Mouse (Mus musculus) midbrain, embryonic 11.5 days (tissue): ENCODE measurements around the gene Tnip3. TPM values are rescaled to one million over a fixed set of nuclear protein-coding genes. Genes with fewer than 3 reads are reported as not detected.

ENCODE experiments used
- ATAC-seq: fragments of 200-750 bp; cut with Nextera tagmentation; 2 replicates; pipeline ENCODE4 v1.8.0; 2017; ENCODE audit warnings: moderate TSS enrichment, moderate library complexity; ENCODE audit not compliant: low FRiP score
- DNase-seq: peaks from one replicate; pipeline ENCODE4 v3.0.0; 2015; ENCODE audit warnings: low spot score; ENCODE audit errors: missing footprints
- H3K27ac ChIP-seq: fragments of 300-500 bp; sonication (generic); 2 replicates; pipeline ENCODE4 v1.5.1; 2014; ENCODE audit warnings: low read depth, low read length
- H3K27me3 ChIP-seq: fragments of 300-500 bp; sonication (generic); 2 replicates; pipeline ENCODE4 v1.6.1; 2014; ENCODE audit warnings: mild to moderate bottlenecking, low read length, moderate library complexity, mixed read lengths; ENCODE audit not compliant: control insufficient read depth, insufficient read depth
- H3K36me3 ChIP-seq: fragments of 300-500 bp; sonication (generic); 2 replicates; pipeline ENCODE4 v1.6.1; 2014; ENCODE audit warnings: mild to moderate bottlenecking, low read length, moderate library complexity, mixed read lengths; ENCODE audit not compliant: control insufficient read depth, insufficient read depth
- H3K4me1 ChIP-seq: fragments of 300-500 bp; sonication (generic); 2 replicates; pipeline ENCODE4 v1.6.1; 2014; ENCODE audit warnings: low read length; ENCODE audit not compliant: control insufficient read depth, insufficient read depth
- H3K4me2 ChIP-seq: fragments of 300-500 bp; sonication (generic); 2 replicates; pipeline ENCODE4 v1.6.1; 2014; ENCODE audit warnings: mild to moderate bottlenecking, moderate library complexity
- H3K4me3 ChIP-seq: fragments of 300-500 bp; sonication (generic); 2 replicates; pipeline ENCODE4 v1.5.1; 2014; ENCODE audit warnings: low read depth, low read length
- H3K9ac ChIP-seq: fragments of 300-500 bp; sonication (generic); 2 replicates; pipeline ENCODE4 v1.6.1; 2014; ENCODE audit warnings: low read length
- H3K9me3 ChIP-seq: fragments of 300-500 bp; sonication (generic); 2 replicates; pipeline ENCODE4 v1.6.1; 2016; ENCODE audit warnings: low read length; ENCODE audit not compliant: control insufficient read depth
- WGBS: fragments of 180-500 bp; shearing (Covaris S2); extraction: QIAGEN DNeasy Blood & Tissue Kit; methylation state at CpG from one replicate; pipeline ENCODE4 v1.1.7; 2014; 5-methylcytosine and 5-hydroxymethylcytosine counted together
- polyA plus RNA-seq: library from polyadenylated mRNA; unstranded; fragments of >200 nt; fragmentation: Nextera tagmentation; extraction: Ambion mirVana; gene quantifications from 2 replicates; pipeline ENCODE4 v1.2.1, GENCODE M21; 2014

Tnip3 gene
- polyA plus RNA-seq, 1 experiment from 2014 or later, result 0.08 TPM

GRCm38 (mm10) chr6:65597056-65597818 is 72.1 kb downstream of the Tnip3 start:
- ATAC-seq, result no peak

GRCm38 (mm10) chr6:65598522-65598921 is 73.4 kb downstream of the Tnip3 start:
- Histone ChIP-seq H3K36me3 (no peaks in the 10 kb centered on the region), H3K9ac (no peak overlapping the region), H3K27ac (no peak overlapping the region), H3K4me3 (no peak overlapping the region), H3K4me2 (no peak overlapping the region), H3K9me3 (no peaks in the 10 kb centered on the region), H3K27me3 (no peaks in the 10 kb centered on the region), H3K4me1 (no peaks in the 10 kb centered on the region)
- DNase-seq (no peak), ATAC-seq (no peak)
- 78% methylated on average over 3 of the region's 3 CpGs for WGBS

More at GRCm38 (mm10) chr6:65597056-65597818, 72.1 kb downstream of the Tnip3 start:
- no peak for DNase-seq
- H3K4me3 ChIP-seq, result no peak overlapping the region
- H3K4me2 ChIP-seq, result no peak overlapping the region
- H3K27me3 ChIP-seq, result no peaks in the 10 kb centered on the region
- no peaks in the 10 kb centered on the region for H3K36me3 ChIP-seq
- no peak overlapping the region for H3K9ac ChIP-seq
- no peak overlapping the region for H3K27ac ChIP-seq
- 21% methylated on average over 12 of the region's 12 CpGs for WGBS
- H3K9me3 ChIP-seq, result no peaks in the 10 kb centered on the region
- no peaks in the 10 kb centered on the region for H3K4me1 ChIP-seq

- Histone ChIP-seq H3K9me3 (no peaks in the 10 kb centered on the region), H3K36me3 (no peaks in the 10 kb centered on the region), H3K27me3 (no peaks in the 10 kb centered on the region), H3K9ac (no peak overlapping the region), H3K4me3 (no peak overlapping the region), H3K27ac (peak overlapping the region; percentile 35; the same call in 1 of the 2 replicates), H3K4me2 (no peak overlapping the region), H3K4me1 (no peaks in the 10 kb centered on the region)
- ATAC-seq, result peak; percentile 68; the same call in 1 of the 2 replicates
- WGBS, result 21% methylated on average over 7 of the region's 7 CpGs
- no peak for DNase-seq
Measured at GRCm38 (mm10) chr6:65599865-65600739, 75.0 kb downstream of the Tnip3 start.

GRCm38 (mm10) chr6:65600887-65601286 is 75.8 kb downstream of the Tnip3 start:
- H3K9me3 ChIP-seq, result no peaks in the 10 kb centered on the region
- H3K4me1 ChIP-seq, result no peaks in the 10 kb centered on the region
- no peak overlapping the region for H3K27ac ChIP-seq
- no peaks in the 10 kb centered on the region for H3K27me3 ChIP-seq
- 75% methylated on average over 1 of the region's 1 CpGs for WGBS
- no peaks in the 10 kb centered on the region for H3K36me3 ChIP-seq
- H3K4me2 ChIP-seq, result no peak overlapping the region
- no peak overlapping the region for H3K4me3 ChIP-seq
- no peak overlapping the region for H3K9ac ChIP-seq
- ATAC-seq (no peak), DNase-seq (no peak)

GRCm38 (mm10) chr6:65605778-65606177 is 80.7 kb downstream of the Tnip3 start:
- H3K9ac ChIP-seq, result no peak overlapping the region
- no peaks in the 10 kb centered on the region for H3K9me3 ChIP-seq
- 82% methylated on average over 4 of the region's 4 CpGs for WGBS
- H3K4me3 ChIP-seq, result no peak overlapping the region
- no peaks in the 10 kb centered on the region for H3K36me3 ChIP-seq
- H3K27ac ChIP-seq, result no peak overlapping the region
- H3K27me3 ChIP-seq, result no peaks in the 10 kb centered on the region
- H3K4me1 ChIP-seq, result no peaks in the 10 kb centered on the region
- ATAC-seq (no peak), DNase-seq (no peak)
- H3K4me2 ChIP-seq, result no peak overlapping the region

GRCm38 (mm10) chr6:65606946-65607345 is 81.8 kb downstream of the Tnip3 start:
- no peaks in the 10 kb centered on the region for H3K36me3 ChIP-seq
- no peak overlapping the region for H3K9ac ChIP-seq
- ATAC-seq, result no peak
- no peak overlapping the region for H3K27ac ChIP-seq
- H3K4me1 ChIP-seq, result no peaks in the 10 kb centered on the region
- H3K9me3 ChIP-seq, result no peaks in the 10 kb centered on the region
- no peaks in the 10 kb centered on the region for H3K27me3 ChIP-seq
- no peak for DNase-seq
- H3K4me2 ChIP-seq, result no peak overlapping the region
- H3K4me3 ChIP-seq, result no peak overlapping the region

- ATAC-seq (no peak), DNase-seq (no peak)
- Histone ChIP-seq H3K4me1 (no peaks in the 10 kb centered on the region), H3K4me3 (no peak overlapping the region), H3K9ac (no peak overlapping the region), H3K27ac (no peak overlapping the region), H3K36me3 (no peaks in the 10 kb centered on the region), H3K27me3 (no peaks in the 10 kb centered on the region), H3K4me2 (no peak overlapping the region), H3K9me3 (no peaks in the 10 kb centered on the region)
Measured at GRCm38 (mm10) chr6:65611834-65612233, 86.7 kb downstream of the Tnip3 start.

GRCm38 (mm10) chr6:65613924-65614585 is 88.9 kb downstream of the Tnip3 start:
- H3K27me3 ChIP-seq, result no peaks in the 10 kb centered on the region
- H3K27ac ChIP-seq, result no peak overlapping the region
- no peak overlapping the region for H3K4me3 ChIP-seq
- H3K9me3 ChIP-seq, result no peaks in the 10 kb centered on the region
- H3K4me2 ChIP-seq, result no peak overlapping the region
- H3K4me1 ChIP-seq, result no peaks in the 10 kb centered on the region
- ATAC-seq (no peak), DNase-seq (no peak)
- no peak overlapping the region for H3K9ac ChIP-seq
- no peaks in the 10 kb centered on the region for H3K36me3 ChIP-seq

- Histone ChIP-seq H3K9ac (no peak overlapping the region), H3K9me3 (no peaks in the 10 kb centered on the region), H3K27me3 (no peaks in the 10 kb centered on the region), H3K4me1 (no peaks in the 10 kb centered on the region), H3K4me2 (no peak overlapping the region), H3K36me3 (no peaks in the 10 kb centered on the region), H3K4me3 (no peak overlapping the region), H3K27ac (no peak overlapping the region)
- DNase-seq (no peak), ATAC-seq (no peak)
- 62% methylated on average over 4 of the region's 4 CpGs for WGBS
Measured at GRCm38 (mm10) chr6:65615641-65616040, 90.5 kb downstream of the Tnip3 start.
